Mouse (Mus musculus) retina, adult 2 months (tissue): ENCODE results near the gene Limk1.

Experiments used
- DNase-seq: peaks from one replicate; pipeline ENCODE4 v3.0.0-alpha.2; 2012; ENCODE audit warnings: low read depth, low spot score

Limk1 gene

DNA sequence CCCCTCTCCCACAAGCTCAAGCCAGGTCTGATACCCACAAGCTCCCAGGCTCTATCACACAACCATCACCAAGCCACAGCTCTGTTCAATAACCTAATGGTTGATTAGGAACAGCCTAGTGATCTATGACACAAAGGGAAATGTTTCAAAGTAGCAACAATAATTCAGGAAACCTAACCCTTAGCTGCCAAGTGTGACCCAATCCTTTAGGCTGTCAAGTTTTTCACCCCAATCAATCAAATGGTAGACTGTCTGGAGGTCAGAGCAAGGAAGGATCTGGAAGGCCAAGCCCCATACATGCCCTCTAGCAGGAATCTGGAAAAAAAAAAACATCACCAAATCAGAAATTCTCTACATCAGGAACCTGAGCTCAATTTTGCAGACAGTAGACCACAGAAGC, 57.6 kb downstream of the Limk1 start:
- DNase-seq, result no peak

GRCm38 (mm10) chr5:134629508-134629907, 58.9 kb downstream of the Limk1 start:
- DNase-seq, result no peak

- DNase-seq, result no peak
These were observed 66.3 kb downstream of the Limk1 start for GRCm38 (mm10) chr5:134622069-134622468.

DNA sequence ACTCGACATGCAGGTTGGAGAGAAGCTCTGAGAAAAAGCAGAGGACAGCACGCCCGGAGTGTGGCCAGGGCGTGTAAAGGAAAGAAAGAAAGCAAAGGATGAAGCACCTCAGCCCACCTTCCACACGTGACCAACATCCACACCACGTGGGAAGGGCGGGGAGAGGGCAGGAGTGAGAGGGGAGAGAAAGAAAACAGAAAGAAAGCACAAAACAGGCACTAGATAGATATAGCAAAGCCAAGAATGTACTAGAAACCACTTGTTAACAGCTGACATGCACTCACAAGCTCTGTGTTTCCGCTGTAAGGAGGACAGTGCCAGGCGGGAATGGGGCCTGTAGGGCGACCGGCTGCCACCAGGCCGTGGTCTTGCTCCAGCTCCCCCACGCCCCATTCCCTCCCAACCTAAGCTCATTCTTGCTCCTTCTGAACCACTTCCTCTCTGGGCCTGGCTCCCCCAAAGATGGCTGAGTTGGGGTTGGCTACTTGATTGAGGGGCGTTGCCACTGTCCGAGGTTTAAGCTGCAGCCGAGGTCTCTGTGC, 67.2 kb downstream of the Limk1 start:
- DNase-seq, result no peak

- DNase-seq, result no peak
These were observed 67.9 kb downstream of the Limk1 start for GRCm38 (mm10) chr5:134620457-134620856.

GRCm38 (mm10) chr5:134617071-134617470, 71.3 kb downstream of the Limk1 start:
- DNase-seq, result no peak

- DNase-seq, result no peak
These were observed 72.6 kb downstream of the Limk1 start for GRCm38 (mm10) chr5:134615780-134616179.

DNA sequence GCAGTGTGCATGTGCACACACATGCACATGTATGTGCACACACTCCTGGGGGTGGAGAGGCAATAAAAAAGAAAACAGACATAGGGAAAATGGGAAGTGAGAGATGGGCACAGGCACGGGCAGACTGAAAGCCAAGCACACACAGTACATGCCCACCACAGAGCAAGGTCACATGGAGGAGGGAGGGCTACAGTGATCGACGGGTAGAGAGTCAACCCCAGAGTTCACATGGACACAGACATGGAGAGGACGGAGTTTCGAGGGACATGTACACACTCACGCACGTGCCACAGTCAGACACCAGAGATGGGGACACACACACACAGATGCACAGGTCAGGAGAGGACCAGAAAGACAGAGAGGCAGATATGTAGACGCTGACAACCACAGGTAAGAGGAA, 73.0 kb downstream of the Limk1 start:
- no peak for DNase-seq

DNA sequence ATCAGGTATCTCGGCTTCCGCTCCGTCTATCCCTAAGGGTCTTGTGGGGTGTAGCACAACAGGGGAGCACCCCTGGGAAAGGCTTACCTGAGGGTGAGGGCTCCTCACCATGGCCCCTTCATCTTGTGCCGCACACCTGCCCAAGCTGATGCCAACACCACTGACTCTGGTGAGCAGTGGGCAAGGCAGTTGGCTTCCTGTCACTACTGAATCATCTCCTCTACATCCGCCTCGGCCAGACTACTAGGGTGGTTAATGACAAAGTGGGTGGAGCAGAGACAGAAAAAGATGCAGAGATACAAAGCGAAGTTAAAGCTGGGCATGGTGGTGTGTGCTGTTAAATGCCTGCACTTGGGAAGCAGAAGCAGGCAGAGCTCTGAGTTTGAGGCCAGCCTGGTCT, 73.6 kb downstream of the Limk1 start, which contains the start of gene Lat2:
Gene Lat2 (minus strand): TSS at position 224 of the 400 bp plus-strand sequence.
- no peak for DNase-seq

GRCm38 (mm10) chr5:134614296-134614695, 74.1 kb downstream of the Limk1 start:
- no peak for DNase-seq

- DNase-seq, result no peak
These were observed 74.7 kb downstream of the Limk1 start for GRCm38 (mm10) chr5:134613727-134614126.

GRCm38 (mm10) chr5:134611810-134612521, 76.4 kb downstream of the Limk1 start:
- no peak for DNase-seq

- DNase-seq, result no peak
These were observed 78.3 kb downstream of the Limk1 start for GRCm38 (mm10) chr5:134609916-134610643.

- no peak for DNase-seq
These were observed 81.3 kb downstream of the Limk1 start for GRCm38 (mm10) chr5:134607121-134607520.

GRCm38 (mm10) chr5:134606314-134606713, 82.1 kb downstream of the Limk1 start:
- DNase-seq, result no peak
